Mouse (Mus musculus) limb, embryonic 15.5 days (tissue): ENCODE results near the gene Tbce. TPM values are rescaled to one million over a fixed set of nuclear protein-coding genes. Genes with fewer than 3 reads are reported as not detected.
"Not testable (repeated sequence)": the region's sequence is repeated elsewhere in the genome, so short reads cannot be mapped to it uniquely, and the experiment has no call there.

Source experiments
- ATAC-seq: fragments of 200-750 bp; cut with Nextera tagmentation; 2 replicates; pipeline ENCODE4 v1.8.0; 2017; ENCODE audit warnings: low read depth, moderate TSS enrichment; ENCODE audit not compliant: insufficient number of reproducible peaks, low FRiP score, low TSS enrichment
- H3K27ac ChIP-seq: fragments of 300-500 bp; sonication (generic); 2 replicates; pipeline ENCODE4 v1.5.1; 2015; ENCODE audit warnings: moderate library complexity, mild to moderate bottlenecking, inconsistent platforms
- H3K27me3 ChIP-seq: fragments of 300-500 bp; sonication (generic); 2 replicates; pipeline ENCODE4 v1.6.1; 2015; ENCODE audit warnings: inconsistent platforms
- H3K36me3 ChIP-seq: fragments of 300-500 bp; sonication (generic); 2 replicates; pipeline ENCODE4 v1.6.1; 2015; ENCODE audit warnings: inconsistent platforms
- H3K4me1 ChIP-seq: fragments of 300-500 bp; sonication (generic); 2 replicates; pipeline ENCODE4 v1.6.1; 2015; ENCODE audit warnings: inconsistent platforms
- H3K4me2 ChIP-seq: fragments of 300-500 bp; sonication (generic); 2 replicates; pipeline ENCODE4 v1.6.1; 2015; ENCODE audit warnings: mild to moderate bottlenecking, inconsistent platforms
- H3K4me3 ChIP-seq: fragments of 300-500 bp; sonication (generic); 2 replicates; pipeline ENCODE4 v1.5.1; 2015; ENCODE audit warnings: mild to moderate bottlenecking, inconsistent platforms
- H3K9ac ChIP-seq: fragments of 300-500 bp; sonication (generic); 2 replicates; pipeline ENCODE4 v1.6.1; 2015; ENCODE audit warnings: inconsistent platforms
- H3K9me3 ChIP-seq: fragments of 300-500 bp; sonication (generic); 2 replicates; pipeline ENCODE4 v1.6.1; 2016; ENCODE audit warnings: inconsistent platforms
- WGBS: fragments of 180-500 bp; shearing (Covaris S2); methylation state at CpG from one replicate; pipeline ENCODE4 v1.1.7; 2015; 5-methylcytosine and 5-hydroxymethylcytosine counted together
- polyA plus RNA-seq: library from polyadenylated mRNA; unstranded; fragments of >200 nt; fragmentation: Nextera tagmentation; extraction: Ambion mirVana; gene quantifications from 2 replicates; pipeline ENCODE4 v1.2.1, GENCODE M21; 2015

Tbce gene
- polyA plus RNA-seq, 1 experiment from 2014 or later: 50.8 TPM

DNA sequence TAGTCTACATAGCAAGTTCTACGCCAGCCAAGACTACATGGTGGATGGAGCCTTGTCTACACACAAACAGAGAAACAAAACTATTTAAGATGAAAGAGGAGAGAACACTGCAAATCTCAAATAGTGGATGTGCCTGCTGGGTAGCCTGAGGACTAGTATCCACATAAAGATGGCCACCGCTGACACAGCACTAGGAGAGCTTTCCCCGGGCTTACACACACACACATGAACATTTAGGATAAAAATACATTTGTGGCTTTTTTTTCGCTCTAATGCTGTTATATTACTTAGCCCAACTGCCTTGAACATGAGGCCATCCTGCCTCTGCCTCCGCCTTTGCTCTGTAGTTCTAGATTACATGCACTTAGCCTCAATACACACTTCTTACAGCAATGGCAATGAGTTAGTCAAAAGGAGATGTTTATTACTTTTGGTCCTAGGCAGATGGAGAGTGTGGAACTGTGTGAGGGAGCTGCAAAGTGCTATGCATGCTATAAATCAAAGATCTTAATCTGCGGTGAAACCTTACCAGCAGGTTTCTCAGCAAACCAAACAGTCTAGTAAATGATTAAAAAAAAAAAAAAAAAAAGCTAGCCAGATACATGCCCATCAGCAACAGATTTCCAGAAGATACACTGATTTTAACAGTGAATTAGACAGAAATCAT is 13.2 kb downstream of the Tbce start:
- Histone ChIP-seq H3K36me3 (peaks cover 23% of the 10 kb centered on the region), H3K9me3 (no peaks in the 10 kb centered on the region), H3K4me3 (no peak overlapping the region), H3K9ac (no peak overlapping the region), H3K4me1 (no peaks in the 10 kb centered on the region), H3K27ac (no peak overlapping the region), H3K27me3 (no peaks in the 10 kb centered on the region), H3K4me2 (no peak overlapping the region)
- ATAC-seq: no peak
- 93% methylated on average over 6 of the region's 6 CpGs for WGBS

DNA sequence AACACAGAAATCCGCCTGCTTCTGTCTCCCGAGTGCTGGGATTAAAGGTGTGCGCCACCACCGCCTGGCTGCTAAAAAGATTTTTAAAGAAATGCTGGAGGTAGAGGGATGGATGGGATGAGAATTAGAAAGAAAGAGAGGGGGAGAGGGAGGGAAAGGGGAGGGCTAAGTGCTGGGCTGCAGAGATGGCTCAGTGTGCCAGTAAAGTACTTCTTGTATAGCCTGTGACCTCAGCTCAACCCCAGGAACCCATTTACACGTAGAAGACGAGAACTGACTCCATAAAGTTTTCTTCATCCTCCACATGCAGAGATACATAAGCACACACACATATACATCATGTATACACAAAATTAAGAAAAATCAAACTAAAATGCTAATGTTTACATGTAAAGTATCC is 13.9 kb downstream of the Tbce start:
- ATAC-seq: no peak
- Histone ChIP-seq H3K36me3 (peaks cover 23% of the 10 kb centered on the region), H3K27me3 (no peaks in the 10 kb centered on the region), H3K9me3 (no peaks in the 10 kb centered on the region), H3K4me2 (no peak overlapping the region), H3K4me1 (no peaks in the 10 kb centered on the region), H3K4me3 (no peak overlapping the region), H3K9ac (no peak overlapping the region), H3K27ac (no peak overlapping the region)
- 89% methylated on average over 6 of the region's 6 CpGs for WGBS

DNA sequence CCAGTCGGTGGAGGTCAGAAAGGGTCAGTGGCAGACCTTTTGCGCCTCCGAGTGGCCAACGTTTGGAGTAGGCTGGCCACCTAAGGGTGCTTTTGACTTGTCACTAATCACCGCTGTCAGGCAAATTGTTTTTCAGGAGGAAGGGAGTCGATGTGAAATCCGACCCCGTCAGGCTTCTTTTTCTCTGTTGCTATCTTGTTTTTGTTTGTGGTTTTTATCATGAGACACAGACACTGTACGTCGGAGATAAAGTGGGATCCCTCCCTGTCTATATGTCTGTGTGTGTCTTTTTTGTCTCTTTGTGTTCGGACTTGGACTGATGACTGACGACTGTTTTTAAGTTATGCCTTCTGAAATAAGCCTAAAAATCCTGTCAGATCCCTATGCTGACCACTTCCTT is 18.0 kb downstream of the Tbce start:
- not testable (repeated sequence) for H3K27ac ChIP-seq

DNA sequence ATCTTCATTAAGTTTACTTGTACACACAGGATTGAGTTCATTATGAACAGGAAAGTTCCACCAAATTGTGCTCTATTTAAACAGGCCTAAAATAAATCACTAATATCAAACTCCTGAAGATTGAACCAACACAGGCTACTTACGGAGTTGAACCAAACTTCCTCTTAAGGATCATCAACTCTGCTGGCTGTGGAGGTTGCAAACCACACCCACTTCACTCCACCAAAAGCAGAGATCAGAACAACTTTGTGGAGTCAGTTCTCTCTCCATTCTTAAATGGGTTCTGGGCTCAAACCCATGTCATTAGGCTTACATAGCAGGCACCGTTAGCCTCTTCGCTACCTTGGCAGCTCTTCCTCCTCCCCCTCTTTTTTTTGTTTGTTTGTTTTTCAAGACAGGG is 20.6 kb downstream of the Tbce start:
- no peaks in the 10 kb centered on the region for H3K4me1 ChIP-seq
- no peak overlapping the region for H3K4me2 ChIP-seq
- ATAC-seq: no peak
- WGBS: 90% methylated on average over 3 of the region's 3 CpGs
- peaks cover 28% of the 10 kb centered on the region for H3K36me3 ChIP-seq
- H3K4me3 ChIP-seq: no peak overlapping the region
- H3K27me3 ChIP-seq: no peaks in the 10 kb centered on the region
- H3K9me3 ChIP-seq: no peaks in the 10 kb centered on the region
- H3K9ac ChIP-seq: no peak overlapping the region
- H3K27ac ChIP-seq: no peak overlapping the region

More for the DNA sequence above, 18.0 kb downstream of the Tbce start:
- H3K4me3 ChIP-seq, H3K27me3 ChIP-seq, H3K4me1 ChIP-seq, H3K9ac ChIP-seq, ATAC-seq, H3K4me2 ChIP-seq, H3K9me3 ChIP-seq: not testable (repeated sequence)
- WGBS: 81% methylated on average over 11 of the region's 12 CpGs
- H3K36me3 ChIP-seq: peaks cover 27% of the 10 kb centered on the region

DNA sequence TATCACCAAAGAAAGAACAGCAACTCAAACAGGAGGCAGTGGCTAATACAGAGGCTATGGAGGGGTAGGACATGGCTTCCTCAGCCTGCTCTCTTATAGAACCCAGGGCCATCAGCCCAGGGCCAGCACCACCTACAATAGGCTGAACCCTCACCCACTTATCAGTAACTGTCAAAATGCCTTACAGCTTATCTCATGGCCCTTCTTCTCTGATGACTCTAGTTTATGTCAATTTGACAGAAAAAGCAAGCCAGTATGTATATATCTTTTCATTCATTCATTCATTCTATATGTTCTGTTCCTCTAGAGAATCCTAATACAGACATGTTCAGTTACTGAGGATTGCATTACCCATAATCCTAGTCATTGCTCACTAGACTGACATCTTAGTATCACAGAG is 21.2 kb downstream of the Tbce start:
- H3K9me3 ChIP-seq: no peaks in the 10 kb centered on the region
- H3K4me1 ChIP-seq: no peaks in the 10 kb centered on the region
- H3K4me2 ChIP-seq: no peak overlapping the region
- peaks cover 32% of the 10 kb centered on the region for H3K36me3 ChIP-seq
- no peak overlapping the region for H3K27ac ChIP-seq
- no peak overlapping the region for H3K9ac ChIP-seq
- ATAC-seq: no peak
- no peaks in the 10 kb centered on the region for H3K27me3 ChIP-seq
- no peak overlapping the region for H3K4me3 ChIP-seq

DNA sequence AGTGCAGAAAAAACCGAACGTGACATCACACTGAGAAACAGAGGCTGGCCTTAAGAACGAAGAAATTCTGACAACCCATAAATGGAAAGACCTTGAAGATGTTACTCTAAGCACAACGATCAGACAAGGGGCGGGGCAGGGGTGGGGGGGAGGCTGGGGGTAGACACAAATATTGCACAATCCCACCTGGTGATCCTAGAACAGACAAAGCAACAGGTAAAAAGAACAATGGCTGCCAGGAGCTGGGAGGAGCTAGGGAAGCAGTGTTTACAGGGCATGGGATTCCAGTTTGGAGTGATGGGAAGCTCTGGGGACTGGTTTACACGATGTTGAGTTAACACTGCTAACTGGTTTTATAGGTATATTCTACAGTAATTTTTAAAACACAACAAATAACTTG is 23.8 kb downstream of the Tbce start:
- H3K4me1 ChIP-seq: no peaks in the 10 kb centered on the region
- 84% methylated on average over 6 of the region's 6 CpGs for WGBS
- no peaks in the 10 kb centered on the region for H3K27me3 ChIP-seq
- no peak overlapping the region for H3K9ac ChIP-seq
- H3K9me3 ChIP-seq: no peaks in the 10 kb centered on the region
- no peak for ATAC-seq
- no peak overlapping the region for H3K4me2 ChIP-seq
- no peak overlapping the region for H3K4me3 ChIP-seq
- no peak overlapping the region for H3K27ac ChIP-seq
- peaks cover 55% of the 10 kb centered on the region for H3K36me3 ChIP-seq

DNA sequence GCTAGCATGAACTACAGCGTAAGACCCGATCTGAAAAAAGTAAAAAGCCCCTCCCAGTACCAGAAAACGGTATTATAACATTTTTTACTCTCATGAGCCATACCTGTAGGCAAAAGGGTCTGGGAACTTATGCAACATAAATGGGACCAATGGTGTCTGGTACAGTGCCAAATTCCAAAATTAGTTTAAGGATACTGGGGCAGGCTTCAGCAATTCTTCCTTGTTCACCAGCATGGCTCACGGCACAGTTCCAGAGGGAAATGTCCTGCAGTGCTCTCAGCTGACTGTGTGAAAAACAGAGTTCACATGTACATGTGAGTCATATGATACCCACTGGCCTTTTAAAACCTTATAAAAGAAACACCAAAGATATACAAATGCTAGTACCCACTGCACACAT is 24.9 kb downstream of the Tbce start:
- Histone ChIP-seq H3K36me3 (peaks cover 55% of the 10 kb centered on the region), H3K4me3 (no peak overlapping the region), H3K27ac (no peak overlapping the region), H3K4me2 (no peak overlapping the region), H3K4me1 (no peaks in the 10 kb centered on the region), H3K27me3 (no peaks in the 10 kb centered on the region), H3K9ac (no peak overlapping the region), H3K9me3 (no peaks in the 10 kb centered on the region)
- ATAC-seq: no peak
- 84% methylated on average over 4 of the region's 4 CpGs for WGBS

DNA sequence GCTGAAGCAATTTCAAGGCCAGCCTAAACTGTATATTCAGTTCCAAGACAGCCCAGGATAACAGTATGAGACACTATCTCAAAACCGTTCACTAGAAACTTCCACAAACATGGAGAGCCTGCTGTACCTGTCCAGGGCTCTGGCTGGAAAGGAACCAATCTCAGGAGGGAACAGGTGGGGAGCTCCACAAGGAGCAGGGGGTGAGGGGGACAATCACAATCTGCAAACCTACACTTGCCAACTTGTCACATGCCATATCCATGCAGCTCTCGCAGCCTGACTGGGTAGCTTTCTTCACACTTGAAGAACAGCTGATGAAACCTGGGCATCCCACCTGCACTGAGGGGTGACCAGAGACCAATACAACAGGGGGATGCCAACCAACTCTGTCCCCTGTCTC is 25.4 kb downstream of the Tbce start:
- no peaks in the 10 kb centered on the region for H3K9me3 ChIP-seq
- H3K4me3 ChIP-seq: no peak overlapping the region
- no peaks in the 10 kb centered on the region for H3K4me1 ChIP-seq
- H3K4me2 ChIP-seq: no peak overlapping the region
- H3K27me3 ChIP-seq: no peaks in the 10 kb centered on the region
- 89% methylated on average over 2 of the region's 2 CpGs for WGBS
- peaks cover 56% of the 10 kb centered on the region for H3K36me3 ChIP-seq
- no peak overlapping the region for H3K9ac ChIP-seq
- H3K27ac ChIP-seq: no peak overlapping the region
- ATAC-seq: no peak

DNA sequence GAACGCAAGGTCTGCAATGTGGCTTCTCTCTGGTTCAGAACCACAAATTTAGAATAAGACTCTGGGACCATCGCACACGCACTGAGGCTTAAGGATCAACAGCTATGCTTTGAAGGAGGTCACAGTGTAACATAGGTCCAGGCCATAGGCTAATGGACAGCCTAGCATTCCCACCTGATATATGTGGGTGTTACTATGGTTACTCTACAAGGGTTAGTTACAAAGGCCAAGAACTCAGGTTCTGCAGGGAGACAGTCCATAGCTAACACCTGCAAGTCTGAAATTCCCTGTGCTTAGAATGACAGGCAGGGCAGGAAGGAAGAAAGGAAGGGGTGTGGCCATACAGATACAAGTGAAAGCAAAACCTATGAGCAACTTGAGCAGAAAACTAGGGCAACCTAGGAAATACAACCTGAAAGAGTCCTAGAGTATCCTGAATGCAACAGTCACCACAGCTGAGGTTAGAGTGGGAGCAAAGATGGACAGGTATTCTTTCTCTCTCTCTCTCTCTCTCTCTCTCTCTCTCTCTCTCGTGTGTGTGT is 27.9 kb downstream of the Tbce start:
- WGBS: 80% methylated on average over 4 of the region's 4 CpGs
- H3K36me3 ChIP-seq: peaks cover 48% of the 10 kb centered on the region
- no peaks in the 10 kb centered on the region for H3K9me3 ChIP-seq
- ATAC-seq: no peak
- no peaks in the 10 kb centered on the region for H3K4me1 ChIP-seq
- H3K4me2 ChIP-seq: no peak overlapping the region
- H3K4me3 ChIP-seq: no peak overlapping the region
- H3K27ac ChIP-seq: no peak overlapping the region
- H3K9ac ChIP-seq: no peak overlapping the region
- no peaks in the 10 kb centered on the region for H3K27me3 ChIP-seq

DNA sequence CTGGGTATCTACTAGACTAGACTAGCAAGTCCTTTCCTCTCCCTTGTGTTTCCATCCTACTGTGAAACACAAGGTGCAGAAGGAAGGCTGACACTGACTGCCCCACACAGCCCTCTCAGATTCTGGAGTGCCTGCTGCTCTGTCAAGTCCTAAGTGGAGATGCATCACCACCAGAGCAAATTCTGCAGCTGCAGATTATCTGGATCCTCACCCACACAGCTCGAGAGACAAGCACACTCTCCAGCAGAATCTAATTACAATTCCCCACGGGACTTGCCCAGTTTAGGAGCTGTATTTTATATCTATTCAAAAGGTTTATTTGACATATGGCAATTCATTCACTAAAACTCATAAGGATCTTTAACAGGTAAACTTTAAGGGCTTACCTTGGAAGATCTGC is 33.4 kb downstream of the Tbce start:
- Histone ChIP-seq H3K27me3 (no peaks in the 10 kb centered on the region), H3K27ac (no peak overlapping the region), H3K36me3 (peaks cover 59% of the 10 kb centered on the region), H3K9me3 (no peaks in the 10 kb centered on the region), H3K4me3 (no peak overlapping the region), H3K4me2 (no peak overlapping the region), H3K4me1 (no peaks in the 10 kb centered on the region), H3K9ac (no peak overlapping the region)
- WGBS: 56% methylated on average over 2 of the region's 2 CpGs
- no peak for ATAC-seq

DNA sequence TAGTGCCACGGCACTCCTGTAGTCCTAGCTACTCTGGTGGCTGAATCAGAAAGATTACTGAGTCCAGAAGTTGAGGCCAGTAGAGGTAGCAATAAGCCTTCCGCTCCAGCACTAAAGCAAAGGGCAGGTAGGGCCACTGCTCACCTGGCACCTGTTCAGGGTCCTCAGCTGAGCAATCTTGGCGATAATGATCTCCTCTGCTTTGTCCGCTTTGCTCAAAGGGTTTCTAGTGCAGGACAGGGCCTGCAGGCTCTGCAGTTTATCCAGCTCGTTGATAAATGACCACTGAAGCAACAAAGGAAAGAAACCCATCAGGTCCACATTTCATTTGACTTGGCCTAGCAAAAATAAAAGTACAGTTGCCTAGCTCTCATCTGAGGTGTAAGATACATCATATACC is 34.4 kb downstream of the Tbce start:
- H3K4me1 ChIP-seq: no peaks in the 10 kb centered on the region
- H3K4me3 ChIP-seq: no peak overlapping the region
- no peaks in the 10 kb centered on the region for H3K27me3 ChIP-seq
- H3K4me2 ChIP-seq: no peak overlapping the region
- peaks cover 65% of the 10 kb centered on the region for H3K36me3 ChIP-seq
- no peak for ATAC-seq
- WGBS: 92% methylated on average over 5 of the region's 5 CpGs
- no peak overlapping the region for H3K9ac ChIP-seq
- H3K27ac ChIP-seq: no peak overlapping the region
- H3K9me3 ChIP-seq: no peaks in the 10 kb centered on the region

DNA sequence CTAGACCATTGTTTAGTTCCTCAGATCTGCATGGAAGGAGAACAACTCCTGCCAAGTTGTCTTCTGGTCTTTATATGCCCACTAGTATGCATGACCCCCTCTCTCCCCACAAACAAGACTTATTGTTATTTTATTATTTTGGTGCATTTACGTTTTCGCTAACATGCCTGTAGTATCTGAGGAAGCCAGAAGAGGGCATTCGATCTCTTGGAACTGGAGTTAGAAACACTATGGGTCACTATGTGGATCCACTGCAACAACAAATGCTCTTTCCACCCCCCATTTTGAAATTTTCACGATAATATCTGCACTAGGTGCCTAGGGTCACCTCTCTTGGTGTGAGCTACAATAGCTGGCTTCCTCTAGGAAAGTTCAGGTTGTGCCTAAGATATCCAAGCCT is 35.4 kb downstream of the Tbce start:
- no peak overlapping the region for H3K4me3 ChIP-seq
- WGBS: 80% methylated on average over 4 of the region's 4 CpGs
- H3K4me2 ChIP-seq: no peak overlapping the region
- no peak for ATAC-seq
- no peak overlapping the region for H3K27ac ChIP-seq
- no peaks in the 10 kb centered on the region for H3K9me3 ChIP-seq
- no peaks in the 10 kb centered on the region for H3K27me3 ChIP-seq
- H3K36me3 ChIP-seq: peaks cover 70% of the 10 kb centered on the region
- H3K4me1 ChIP-seq: no peaks in the 10 kb centered on the region
- H3K9ac ChIP-seq: no peak overlapping the region

DNA sequence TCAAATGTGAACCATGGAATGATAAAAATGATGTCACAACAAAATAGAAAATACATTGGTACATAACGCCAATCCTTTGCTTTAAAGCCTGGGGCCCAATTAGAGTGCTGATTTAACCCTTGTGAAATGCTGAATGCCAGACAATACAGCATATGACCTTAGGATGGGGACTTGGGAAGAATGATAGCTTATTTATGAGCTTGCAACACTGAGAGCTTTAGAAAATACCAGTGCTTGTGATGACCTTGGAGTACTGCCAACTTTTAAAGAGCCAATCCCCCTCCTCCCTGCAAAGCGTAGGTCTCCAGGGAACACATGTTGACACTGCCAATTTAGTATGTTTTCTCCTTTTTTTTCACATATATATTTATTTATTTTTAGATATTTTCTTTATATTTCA is 36.7 kb downstream of the Tbce start:
- Histone ChIP-seq H3K9me3 (no peaks in the 10 kb centered on the region), H3K36me3 (peaks cover 74% of the 10 kb centered on the region), H3K4me3 (no peak overlapping the region), H3K9ac (no peak overlapping the region), H3K27ac (no peak overlapping the region), H3K4me1 (no peaks in the 10 kb centered on the region), H3K27me3 (no peaks in the 10 kb centered on the region), H3K4me2 (no peak overlapping the region)
- ATAC-seq: no peak
- 56% methylated on average over 2 of the region's 2 CpGs for WGBS
